In the genomic region with DNA sequence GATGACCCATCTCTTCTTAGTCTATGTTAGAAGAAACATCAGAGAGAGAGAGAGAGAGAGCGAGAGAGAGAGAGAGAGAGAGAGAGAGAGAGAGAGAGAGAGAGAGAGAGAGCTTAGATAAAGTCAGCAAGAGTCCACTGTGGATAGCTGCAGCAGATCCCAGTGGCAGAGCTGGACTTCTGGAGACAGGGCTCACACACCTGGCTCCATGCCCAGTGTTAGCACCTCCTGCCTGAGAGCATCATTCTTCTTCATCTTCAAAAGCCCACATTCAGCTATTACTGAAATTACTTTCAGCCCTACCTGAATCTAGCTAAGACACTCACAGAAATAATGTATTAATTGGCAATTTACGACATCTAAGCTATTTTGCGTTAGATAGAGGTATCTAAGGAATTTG, we compare ENCODE assay signal across 10 mouse cellular contexts.
DNase-seq lines count a peak whose midpoint lies in the region; ATAC-seq lines count a peak whose summit lies in the region.
"Had no signal": no experiment of that assay in that cellular context is flagged by ENCODE, and none has a peak within 500 bp of the region (broad histone marks: within the 10 kb centered on the region; RNA-seq: fewer than 3 reads in every experiment).

No protein-coding gene starts in this region.

- H3K9me3 ChIP-seq in midbrain, embryonic 14.5 days (ENCODE audit: control insufficient read depth, low read length): no peaks in the 10 kb centered on the region
- no peaks in the 10 kb centered on the region for H3K9me3 ChIP-seq in midbrain, embryonic 15.5 days
- no peaks in the 10 kb centered on the region for H3K9me3 ChIP-seq in embryonic facial prominence, embryonic 10.5 days
- H3K9me3 ChIP-seq: megakaryocyte, embryonic 14.5 days; stomach, embryonic 15.5 days had no signal

- no peaks in the 10 kb centered on the region for H3K27me3 ChIP-seq in midbrain, embryonic 14.5 days (ENCODE audit: control insufficient read depth, insufficient read depth, low read length)
- no peaks in the 10 kb centered on the region for H3K27me3 ChIP-seq in midbrain, embryonic 15.5 days (replicated peaks)
- H3K27me3 ChIP-seq in embryonic facial prominence, embryonic 10.5 days (replicated peaks; ENCODE audit: low read depth, poor library complexity, severe bottlenecking): no peaks in the 10 kb centered on the region
- H3K27me3 ChIP-seq: megakaryocyte, embryonic 14.5 days; stomach, embryonic 15.5 days had no signal

- H3K9ac ChIP-seq in midbrain, embryonic 14.5 days (replicated peaks; ENCODE audit: low read length): no peak overlapping the region
- no peak overlapping the region for H3K9ac ChIP-seq in midbrain, embryonic 15.5 days
- H3K9ac ChIP-seq: liver, postnatal 0 days; stomach, embryonic 15.5 days had no signal

- H3K4me2 ChIP-seq in midbrain, embryonic 14.5 days (ENCODE audit: low read length): no peak overlapping the region
- H3K4me2 ChIP-seq in midbrain, embryonic 15.5 days: no peak overlapping the region
- H3K4me2 ChIP-seq: stomach, embryonic 15.5 days had no signal

- 90% methylated on average over 3 of the region's 3 CpGs for WGBS in midbrain, embryonic 14.5 days
- 82% methylated on average over 2 of the region's 3 CpGs for WGBS in midbrain, embryonic 15.5 days
- 87% methylated on average over 3 of the region's 3 CpGs for WGBS in embryonic facial prominence, embryonic 10.5 days

- H3K4me1 ChIP-seq in midbrain, embryonic 14.5 days (ENCODE audit: control insufficient read depth, insufficient read depth, low read length): no peaks in the 10 kb centered on the region
- H3K4me1 ChIP-seq in midbrain, embryonic 15.5 days: peaks cover 8% of the 10 kb centered on the region
- H3K4me1 ChIP-seq in embryonic facial prominence, embryonic 10.5 days: no peaks in the 10 kb centered on the region

- H3K4me3 ChIP-seq in midbrain, embryonic 14.5 days (replicated peaks; ENCODE audit: low read depth, low read length): no peak overlapping the region
- H3K4me3 ChIP-seq in midbrain, embryonic 15.5 days: no peak overlapping the region
- H3K4me3 ChIP-seq in embryonic facial prominence, embryonic 10.5 days: no peak overlapping the region
- H3K4me3 ChIP-seq: megakaryocyte, embryonic 14.5 days; stomach, embryonic 15.5 days had no signal

- H3K36me3 ChIP-seq in midbrain, embryonic 14.5 days (ENCODE audit: control insufficient read depth, insufficient read depth, low read length): no peaks in the 10 kb centered on the region
- H3K36me3 ChIP-seq in midbrain, embryonic 15.5 days (replicated peaks): no peaks in the 10 kb centered on the region
- no peaks in the 10 kb centered on the region for H3K36me3 ChIP-seq in embryonic facial prominence, embryonic 10.5 days (replicated peaks)
- H3K36me3 ChIP-seq: stomach, embryonic 15.5 days had no signal

- ATAC-seq in midbrain, embryonic 14.5 days (ENCODE audit: low FRiP score, low TSS enrichment): no peak
- ATAC-seq in midbrain, embryonic 15.5 days (replicated peaks): no peak

- DNase-seq in heart, postnatal 4 days: peak; percentile 38
- DNase-seq in heart, adult 9 months (ENCODE audit: low spot score in 2 of 2): no peak
- DNase-seq in midbrain, embryonic 14.5 days: peak; percentile 22
- peak; percentile 46 for DNase-seq in cerebellum, adult 9-10 months
- DNase-seq in embryonic facial prominence, embryonic 10.5 days (ENCODE audit: low spot score): no peak
- DNase-seq in natural killer cell, adult 2 months (ENCODE audit: low spot score in 2 of 2): no peak
- DNase-seq: liver, postnatal 0 days had no signal

- no peak overlapping the region for H3K27ac ChIP-seq in midbrain, embryonic 14.5 days (replicated peaks; ENCODE audit: low read depth, low read length)
- H3K27ac ChIP-seq in midbrain, embryonic 15.5 days: no peak overlapping the region
- H3K27ac ChIP-seq in embryonic facial prominence, embryonic 10.5 days (replicated peaks): no peak overlapping the region
- H3K27ac ChIP-seq: stomach, embryonic 15.5 days had no signal

Comparison
In these comparisons a context has a peak if more than half of its experiments do, and no peak if none do; other contexts are left out.
1. DNase-seq: peak in heart, postnatal 4 days (single experiment), midbrain, embryonic 14.5 days (single experiment) and cerebellum, adult 9-10 months (single experiment); none in heart, adult 9 months (0 of 2), embryonic facial prominence, embryonic 10.5 days (single experiment) and natural killer cell, adult 2 months (0 of 2).